Mouse (Mus musculus): ENCODE measurements around the gene Lrp6.

Gene Lrp6

DNA sequence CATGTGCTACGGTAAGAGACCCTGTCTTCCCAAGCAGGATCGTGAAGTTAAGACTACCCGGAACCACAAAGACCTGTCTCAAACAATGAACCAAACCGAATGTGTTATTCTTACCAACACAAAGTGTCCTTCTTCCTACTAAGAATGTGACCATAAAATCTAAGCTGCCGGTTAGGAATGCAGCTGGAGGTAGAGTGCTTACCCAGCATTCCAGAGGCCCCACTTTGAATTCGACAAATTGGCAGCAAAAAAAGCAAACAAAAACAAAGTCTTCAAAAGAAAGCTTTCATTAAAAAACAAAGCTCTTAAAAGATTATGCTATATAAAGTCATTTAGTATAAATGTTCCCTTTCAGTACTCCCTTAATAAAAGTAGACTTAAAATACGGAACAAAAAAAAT lies 31.6 kb downstream of the Lrp6 start:
- DNase-seq (ENCODE audit: extremely low spot score, low spot score), result no peak

DNA sequence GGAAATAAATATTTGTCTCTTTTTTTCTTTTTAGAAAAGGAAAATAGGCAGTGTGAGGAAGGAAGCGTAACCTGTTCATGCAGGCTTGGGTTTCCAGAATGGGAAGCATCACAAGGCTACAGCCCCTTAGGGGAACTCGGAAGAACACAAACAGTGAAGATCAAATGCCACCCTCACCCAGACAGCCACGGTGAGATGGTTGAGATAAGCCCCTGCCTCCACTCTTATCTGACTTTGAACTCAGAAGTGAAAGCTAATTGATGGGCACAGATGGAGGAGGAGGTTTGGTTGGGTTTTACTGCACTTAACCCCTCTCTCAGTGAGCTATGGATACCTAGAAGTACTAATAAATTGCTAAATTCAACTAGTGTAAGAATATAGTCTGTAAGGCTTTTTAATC lies 33.7 kb downstream of the Lrp6 start:
- no peak for DNase-seq (ENCODE audit: extremely low spot score, low spot score)

DNA sequence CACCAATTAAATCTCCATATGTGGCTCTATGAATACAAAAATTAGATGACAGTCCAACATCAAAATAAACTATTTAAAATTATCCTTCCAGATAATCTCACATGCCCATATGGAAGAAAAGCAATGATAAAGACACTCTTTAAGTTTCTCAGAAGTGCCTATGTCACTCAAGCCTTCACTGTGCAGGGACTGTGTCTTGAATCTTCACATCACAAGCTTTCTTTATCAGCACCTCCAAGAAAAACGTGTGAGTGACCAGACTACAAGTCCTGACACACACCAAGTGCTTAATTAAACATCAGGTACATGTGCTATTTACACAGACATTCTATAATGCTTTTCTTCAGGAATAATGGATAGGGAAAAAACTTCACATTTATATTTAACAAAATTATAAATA lies 34.8 kb downstream of the Lrp6 start:
- DNase-seq (ENCODE audit: extremely low spot score, low spot score), result no peak

DNA sequence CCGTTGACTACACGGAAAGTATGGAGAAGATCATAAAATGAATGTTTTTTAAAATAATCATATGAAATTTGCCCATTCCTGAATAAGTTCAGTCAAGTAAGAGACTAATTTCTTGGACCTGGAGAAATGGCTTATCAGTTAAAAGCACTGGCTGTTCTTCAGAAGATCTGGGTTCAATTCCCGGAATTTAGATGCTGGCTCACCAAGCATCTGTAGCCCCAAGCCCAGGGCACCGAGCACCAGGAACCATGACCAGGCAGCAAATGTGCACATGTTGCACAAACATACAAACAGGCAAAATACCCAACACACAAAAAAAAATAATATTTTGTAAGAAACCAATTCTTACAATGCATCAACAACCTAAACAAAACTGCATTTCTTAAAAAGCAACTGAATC lies 37.4 kb downstream of the Lrp6 start:
- DNase-seq (ENCODE audit: extremely low spot score, low spot score), result no peak

DNA sequence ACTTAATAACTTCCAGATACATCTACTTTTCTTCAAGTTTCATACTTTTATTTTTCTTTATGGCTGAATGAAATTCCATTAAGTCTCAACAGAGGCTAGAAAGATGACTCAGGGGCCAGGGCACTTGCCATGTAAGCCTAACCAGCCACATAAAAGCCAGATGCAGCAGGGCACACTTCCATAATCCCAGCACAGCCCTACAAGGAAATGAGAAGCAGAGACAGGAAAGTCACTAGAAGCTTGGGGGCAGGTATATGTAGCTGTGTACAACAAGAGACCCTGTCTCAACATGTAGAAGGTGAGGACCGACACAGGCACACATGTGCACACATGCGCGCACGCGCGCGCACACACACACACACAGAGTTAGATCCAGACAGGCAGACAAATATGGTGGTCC lies 38.4 kb downstream of the Lrp6 start:
- DNase-seq (ENCODE audit: extremely low spot score, low spot score), result no peak

DNA sequence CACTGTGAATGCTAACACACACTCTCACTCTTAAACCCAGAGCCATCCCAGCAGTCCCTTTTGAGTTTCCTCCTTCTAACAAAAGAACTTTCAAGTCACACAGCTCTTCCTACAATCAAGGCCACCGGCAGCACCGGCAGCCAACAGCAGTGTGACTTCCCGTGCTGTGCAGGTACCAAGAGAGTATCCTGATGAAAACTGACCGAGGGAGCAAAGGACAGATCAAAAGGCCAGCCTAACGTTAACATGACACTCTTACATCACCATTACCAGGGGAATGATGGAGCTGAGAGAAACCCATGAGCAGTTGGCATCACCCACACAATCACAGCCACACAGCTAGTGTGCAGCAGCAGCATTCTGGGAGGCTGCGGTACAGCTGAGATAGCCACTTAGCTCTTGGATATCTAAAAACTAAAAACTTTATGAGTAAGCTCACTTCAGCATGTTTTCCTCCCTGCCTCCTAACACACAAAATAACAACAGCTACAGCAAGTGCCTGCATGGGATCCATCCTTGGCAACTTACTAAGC lies 39.1 kb downstream of the Lrp6 start:
- no peak for DNase-seq (ENCODE audit: extremely low spot score, low spot score)

DNA sequence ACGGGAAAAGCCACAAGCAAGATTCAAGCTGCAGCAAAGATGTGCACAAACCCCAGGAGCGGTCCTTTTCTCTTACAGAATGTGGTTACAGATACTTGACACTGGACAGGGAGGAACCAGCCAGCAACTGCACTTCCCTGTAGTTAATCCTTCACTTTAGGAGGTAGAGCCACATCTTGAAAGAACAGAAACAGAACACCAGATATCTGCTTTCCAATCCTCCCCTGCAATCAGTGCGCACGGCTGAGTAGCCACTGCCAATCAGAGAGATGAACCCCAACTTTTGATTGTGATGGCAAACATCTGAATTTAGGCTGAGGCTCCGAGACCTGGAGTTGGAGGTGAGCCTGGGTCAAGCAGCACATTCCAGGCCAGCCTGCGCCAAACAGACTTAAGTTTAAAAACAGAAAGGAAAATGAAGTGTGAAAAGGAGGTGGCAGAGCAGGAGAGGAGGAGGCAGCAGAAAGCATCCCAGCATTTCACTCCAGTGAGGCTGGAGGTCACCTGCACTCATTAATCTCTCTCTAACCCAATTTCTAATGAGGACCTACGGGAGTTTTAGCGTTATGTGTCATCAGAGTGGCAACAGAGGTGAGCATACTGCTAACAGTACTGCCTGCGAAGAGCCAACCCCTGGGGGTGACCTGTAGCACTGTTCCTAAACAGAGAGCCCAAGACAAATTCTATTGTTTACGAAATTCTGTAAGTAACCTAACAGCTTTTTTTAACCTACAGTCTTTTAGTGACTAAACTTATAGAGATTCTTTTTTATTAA lies 39.8 kb downstream of the Lrp6 start:
- DNase-seq (ENCODE audit: extremely low spot score, low spot score), result no peak

DNA sequence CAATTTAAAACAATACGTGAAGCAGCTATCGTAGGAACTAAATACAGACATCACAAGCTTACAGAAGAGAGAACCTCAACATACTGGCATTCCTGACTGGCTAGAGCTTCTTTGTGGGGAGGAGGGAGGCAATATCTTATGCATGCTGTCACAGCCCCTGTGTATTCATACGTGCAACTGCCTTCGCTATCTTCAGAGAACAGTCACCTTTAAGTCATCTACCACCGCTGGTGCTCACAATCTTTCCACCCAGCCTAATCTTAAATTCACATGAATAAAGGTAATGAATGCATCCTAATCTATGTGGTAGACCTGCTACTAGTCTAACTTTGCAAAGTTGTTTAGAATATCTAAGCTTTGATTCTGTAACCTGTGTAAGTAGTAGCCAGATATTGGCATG lies 40.5 kb downstream of the Lrp6 start:
- no peak for DNase-seq (ENCODE audit: extremely low spot score, low spot score)

DNA sequence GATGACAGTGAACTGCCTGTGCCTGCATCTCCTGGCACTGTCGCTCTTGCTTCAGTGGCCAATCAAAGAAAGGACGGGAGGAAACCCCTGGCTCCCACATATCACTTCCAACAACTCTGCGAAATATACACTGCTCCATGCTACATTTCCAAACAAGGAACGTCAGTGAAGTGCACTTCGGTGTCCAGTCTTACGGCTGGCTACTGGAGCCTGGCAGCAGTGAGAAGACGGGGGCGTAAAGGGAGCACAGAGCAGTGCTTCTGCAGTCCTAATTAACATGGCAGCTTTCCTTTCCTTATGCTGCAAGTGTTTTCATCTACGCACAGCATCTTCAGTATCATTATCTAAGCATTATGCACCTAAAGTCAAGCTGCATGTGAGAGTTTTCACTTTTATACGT lies 45.4 kb downstream of the Lrp6 start:
- DNase-seq (ENCODE audit: extremely low spot score, low spot score), result no peak

DNA sequence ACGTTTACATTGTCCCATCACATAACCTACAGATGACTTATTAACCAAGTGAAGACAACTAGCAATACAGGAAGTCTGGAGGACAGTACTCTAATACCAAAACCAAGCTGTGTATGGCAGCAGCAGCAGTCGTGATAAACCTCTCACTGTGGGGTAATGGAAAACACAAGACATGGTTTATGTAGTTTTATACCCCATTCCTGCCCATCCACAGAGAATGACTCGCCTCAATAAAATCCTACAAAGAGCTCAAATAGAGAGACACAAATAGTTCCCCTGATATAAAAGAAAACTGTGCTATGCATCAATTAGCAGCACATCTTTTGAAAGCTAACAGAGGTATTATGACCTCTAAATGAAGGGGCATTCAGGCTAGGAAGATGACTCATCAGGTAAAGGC lies 45.9 kb downstream of the Lrp6 start:
- no peak for DNase-seq (ENCODE audit: extremely low spot score, low spot score)

DNA sequence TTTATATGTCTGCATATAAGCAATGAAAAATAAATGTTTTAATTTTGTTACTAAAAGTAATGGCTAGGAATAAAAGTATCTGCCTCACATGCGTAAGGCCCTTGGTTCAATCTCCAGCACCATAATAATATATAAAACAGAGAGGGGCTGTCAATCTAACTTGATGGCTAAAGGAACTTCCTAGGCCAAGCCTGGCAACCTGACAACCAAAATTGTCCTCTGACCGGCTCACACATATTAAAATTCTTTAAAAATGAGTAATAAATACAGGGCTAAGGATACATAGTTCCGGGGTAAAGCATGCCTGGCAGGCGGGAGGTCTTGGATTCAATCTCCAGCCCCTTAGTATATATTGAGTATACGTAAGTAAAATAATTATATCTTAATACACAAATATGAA lies 48.3 kb downstream of the Lrp6 start:
- DNase-seq (ENCODE audit: extremely low spot score, low spot score), result no peak

DNA sequence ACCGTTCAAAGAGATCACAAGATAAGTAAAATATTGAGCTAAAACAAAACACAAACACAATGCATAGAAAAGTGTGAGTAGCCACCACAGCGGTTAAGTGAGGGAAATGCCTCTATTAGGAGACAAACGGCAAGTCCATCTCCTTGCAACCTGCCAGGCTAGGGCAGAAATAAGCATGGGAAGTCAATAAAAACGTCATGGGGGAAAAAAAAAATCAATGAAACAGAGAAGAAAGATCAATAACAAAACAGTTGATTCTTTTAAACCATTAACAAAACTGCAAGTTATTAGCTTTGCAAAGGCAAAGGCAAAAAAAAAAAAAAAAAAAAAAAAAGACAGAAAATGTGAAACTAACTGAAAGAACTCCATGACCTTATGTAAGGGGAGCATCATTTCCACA lies 49.6 kb downstream of the Lrp6 start:
- DNase-seq (ENCODE audit: extremely low spot score, low spot score), result no peak

DNA sequence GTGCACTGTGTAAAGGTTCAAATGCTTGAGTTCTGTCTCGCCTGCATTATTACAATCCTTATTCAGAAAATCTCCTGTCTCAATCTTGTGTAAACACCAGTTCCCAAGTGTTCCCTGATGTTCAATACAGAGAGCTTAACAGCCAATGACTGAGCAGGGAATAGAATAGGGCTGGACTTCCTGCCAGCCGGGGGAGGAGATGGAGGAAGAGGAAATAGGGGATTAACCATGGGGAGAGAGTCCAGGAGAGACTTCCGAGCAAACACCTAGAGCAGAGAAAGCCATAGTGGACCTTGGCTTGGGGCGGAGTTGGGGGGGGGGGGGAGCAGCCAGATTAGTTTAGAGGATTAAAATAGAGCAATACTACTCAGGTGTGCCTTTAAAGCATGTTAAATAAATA lies 51.3 kb downstream of the Lrp6 start:
- DNase-seq (ENCODE audit: extremely low spot score, low spot score), result no peak

DNA sequence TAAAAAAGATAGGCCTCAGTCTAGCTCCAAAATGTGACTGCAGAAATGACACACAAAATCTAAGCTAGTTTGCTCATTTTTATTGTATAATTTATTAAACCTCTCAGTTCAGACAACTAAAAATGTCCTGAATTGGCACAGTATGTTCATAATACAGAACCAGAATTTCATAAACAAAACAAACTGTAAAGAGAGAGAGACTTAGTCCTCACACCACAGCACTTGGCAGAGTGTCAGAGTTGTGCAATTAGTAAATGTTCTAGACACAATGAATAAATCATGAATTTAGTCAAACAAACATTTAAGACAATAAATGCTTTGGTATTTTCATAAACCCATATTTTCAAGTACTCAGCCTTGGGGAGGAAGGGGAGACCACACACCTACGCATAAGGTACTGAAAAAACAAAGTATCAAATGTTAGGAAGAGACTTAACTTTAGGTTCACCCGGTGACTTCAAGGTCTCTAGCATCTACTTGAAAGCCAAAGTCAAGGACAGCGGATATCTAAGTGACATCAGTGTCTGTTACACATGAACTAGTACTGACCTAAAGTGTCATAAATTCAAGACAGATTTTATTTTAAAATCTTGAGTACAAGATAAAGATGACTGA lies 52.8 kb downstream of the Lrp6 start:
- DNase-seq (ENCODE audit: extremely low spot score, low spot score), result no peak

DNA sequence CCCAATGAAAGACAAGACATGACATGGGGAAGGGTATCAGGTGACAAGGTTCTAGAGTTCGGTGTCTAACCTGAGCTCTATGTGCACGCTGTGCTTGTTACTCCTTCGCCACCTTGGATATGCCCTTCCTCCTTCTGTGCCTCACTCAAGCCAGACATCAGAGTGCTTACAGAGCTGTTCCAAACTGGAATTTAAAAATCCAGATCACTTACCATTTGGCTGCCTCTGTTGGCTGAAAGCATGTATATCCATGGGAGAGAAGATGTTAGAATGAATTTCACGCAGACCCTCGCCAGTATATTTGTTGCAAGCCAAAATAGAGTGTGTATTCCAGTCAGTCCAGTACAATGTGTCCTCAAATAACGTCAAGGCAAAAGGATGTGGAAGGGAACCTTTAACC lies 53.8 kb downstream of the Lrp6 start:
- DNase-seq (ENCODE audit: extremely low spot score, low spot score), result no peak

DNA sequence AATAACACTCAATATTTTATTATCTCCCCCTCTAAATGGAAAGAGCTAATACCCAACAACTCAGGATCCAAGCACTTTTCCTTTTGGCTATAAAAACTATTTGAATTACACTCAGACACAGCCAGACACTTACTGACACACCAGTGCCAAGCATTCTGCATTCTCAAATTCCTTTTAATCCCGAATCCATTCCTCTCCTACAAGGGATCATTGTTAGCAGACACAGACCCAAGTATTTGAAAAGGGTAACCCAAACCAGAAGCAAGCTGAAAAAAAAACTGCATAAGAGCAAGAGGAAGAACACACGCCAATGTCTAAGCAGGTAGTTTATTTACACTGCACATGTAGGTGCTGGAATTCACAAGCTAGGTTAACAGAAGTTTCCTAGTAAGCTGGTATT lies 54.3 kb downstream of the Lrp6 start:
- DNase-seq (ENCODE audit: extremely low spot score, low spot score), result no peak

DNA sequence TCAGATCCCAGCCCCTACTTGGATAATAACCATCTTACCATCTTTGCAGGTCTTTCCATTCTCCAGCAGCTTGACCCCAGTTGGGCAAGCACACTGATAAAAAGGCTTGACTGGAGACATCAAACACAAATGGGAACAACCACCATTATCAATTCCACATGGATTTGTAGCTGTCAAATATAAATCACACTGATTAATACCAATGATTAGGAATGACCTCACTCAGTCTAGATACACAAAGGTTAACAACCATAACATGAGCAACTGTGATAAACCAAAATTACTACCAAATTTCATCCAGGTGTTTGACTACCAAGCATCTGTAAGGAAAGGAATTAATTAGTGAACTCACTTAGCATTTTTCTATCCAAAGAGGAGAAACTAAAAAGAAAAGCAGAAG lies 55.6 kb downstream of the Lrp6 start:
- no peak for DNase-seq (ENCODE audit: extremely low spot score, low spot score)

DNA sequence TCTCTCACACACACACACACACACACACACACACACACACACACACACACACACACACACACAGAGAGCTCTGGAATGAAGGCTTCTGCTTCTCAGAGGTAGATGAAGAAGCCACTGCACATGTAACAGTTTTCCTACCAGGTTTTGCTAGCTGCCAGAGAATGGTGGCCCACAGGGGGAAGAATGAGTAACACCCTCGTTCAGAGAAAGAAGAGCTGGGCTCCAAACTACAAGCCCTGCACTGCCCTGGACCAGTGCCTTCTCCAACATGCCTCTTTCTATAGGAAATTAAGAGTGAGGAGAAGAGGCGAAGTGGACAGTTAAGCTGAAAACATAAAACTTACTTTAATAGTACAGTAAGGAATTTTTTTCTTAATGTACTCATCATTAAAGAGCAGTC lies 56.5 kb downstream of the Lrp6 start:
- DNase-seq (ENCODE audit: extremely low spot score, low spot score), result no peak

DNA sequence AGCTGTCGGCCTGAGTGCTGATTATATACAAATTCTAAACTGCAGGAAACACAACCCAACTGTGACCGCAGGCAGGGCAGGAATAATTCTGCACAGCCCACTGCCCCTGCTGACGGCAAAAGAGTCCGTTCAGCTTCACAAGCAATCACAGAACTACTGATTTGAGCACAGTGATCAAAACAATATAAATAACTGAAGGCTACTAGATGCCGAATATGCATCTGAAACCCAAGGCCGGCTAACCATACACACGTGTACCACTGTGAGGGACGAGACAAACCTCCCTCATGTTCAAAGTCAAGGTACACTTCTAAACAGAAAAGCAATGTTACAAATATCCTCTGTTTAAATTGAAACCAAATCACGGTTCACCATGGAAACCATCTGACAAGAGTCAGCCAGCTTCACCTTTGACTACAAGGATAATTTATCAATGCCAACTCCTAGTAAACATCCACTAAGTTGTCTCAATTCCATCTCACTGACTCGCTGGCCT lies 57.0 kb downstream of the Lrp6 start:
- DNase-seq (ENCODE audit: extremely low spot score, low spot score), result no peak

DNA sequence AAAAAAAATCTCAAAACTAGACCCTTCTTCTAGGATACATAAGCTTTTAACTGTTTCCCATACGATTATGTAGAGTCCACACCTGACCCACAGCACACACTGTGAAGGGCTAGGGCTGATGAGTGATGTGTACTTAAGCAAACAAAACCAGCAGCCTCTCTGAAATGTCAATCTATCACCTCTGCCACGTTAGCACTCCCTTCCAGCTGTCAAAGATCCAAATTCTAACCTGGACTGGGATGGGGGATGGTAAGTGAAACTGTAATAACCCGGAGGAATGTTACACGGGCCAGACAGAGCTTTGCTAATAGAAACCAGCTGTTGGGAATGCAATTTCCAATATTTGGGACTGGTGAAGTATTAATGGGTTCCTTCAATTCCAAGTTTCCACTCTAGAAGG lies 61.9 kb downstream of the Lrp6 start:
- peak; percentile 34 for DNase-seq (ENCODE audit: extremely low spot score, low spot score)

DNA sequence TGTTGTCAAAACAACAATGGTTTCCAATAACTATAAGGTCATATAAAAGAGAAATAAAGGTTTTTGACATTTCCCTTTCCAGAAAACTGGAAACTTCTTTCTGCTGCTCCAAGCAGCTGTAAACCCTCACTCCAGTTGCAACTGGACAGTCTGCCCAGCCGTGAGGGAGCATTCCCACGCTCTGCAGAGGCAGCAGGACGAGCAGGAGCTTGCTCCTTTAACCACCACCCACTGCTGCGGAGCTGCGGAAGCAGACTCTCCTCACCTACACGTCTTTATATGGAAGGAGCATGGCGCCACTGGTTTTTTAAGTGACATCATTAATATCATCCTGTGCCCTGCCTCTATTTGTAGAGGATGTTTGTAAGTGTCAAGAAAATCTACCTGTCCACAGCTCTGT lies 64.4 kb downstream of the Lrp6 start:
- DNase-seq (ENCODE audit: extremely low spot score, low spot score), result no peak

DNA sequence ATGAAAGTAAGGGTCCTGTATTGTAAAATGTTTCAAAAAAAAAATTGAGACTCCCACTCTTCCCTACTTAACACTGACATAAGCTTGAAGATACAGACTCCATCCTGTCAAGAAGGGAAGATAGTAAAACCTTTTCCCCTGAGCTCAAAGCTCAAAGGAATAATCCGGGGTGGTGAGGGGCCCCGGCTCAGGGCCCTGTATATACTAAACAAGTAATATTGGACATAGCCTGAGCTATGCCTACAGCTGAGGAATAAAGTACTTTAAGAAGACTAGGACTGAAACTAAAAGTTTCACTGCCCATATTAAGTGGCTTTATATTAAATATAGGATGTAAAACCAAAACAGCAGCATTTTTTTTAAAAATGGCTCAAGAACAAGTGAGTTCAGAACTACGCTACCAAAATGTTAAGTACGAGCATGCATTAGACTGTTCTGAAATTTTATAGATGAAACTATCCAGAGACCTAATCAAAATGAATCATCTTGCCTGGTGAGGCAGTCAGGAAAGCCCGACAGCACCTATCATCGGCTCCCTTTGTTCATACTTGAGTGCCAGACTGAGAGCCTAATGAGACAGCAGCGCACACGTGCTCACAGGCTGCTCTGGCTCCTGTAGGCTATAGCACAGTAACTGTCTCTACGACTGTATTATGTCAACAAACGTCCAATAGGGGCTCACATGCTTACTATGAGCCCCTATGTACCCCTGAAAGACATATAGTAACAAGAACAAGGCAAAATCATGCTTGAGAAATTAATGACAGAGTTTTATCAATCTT lies 66.2 kb downstream of the Lrp6 start:
- DNase-seq (ENCODE audit: extremely low spot score, low spot score), result no peak
